Mouse (Mus musculus) limb, embryonic 12.5 days (tissue): Measurements from ENCODE around the gene Sh3bp4. TPM values are rescaled to one million over a fixed set of nuclear protein-coding genes. Genes with fewer than 3 reads are reported as not detected.

Experiments used
- ATAC-seq: fragments of 200-750 bp; cut with Nextera tagmentation; 2 replicates; pipeline ENCODE4 v1.8.0; 2017; ENCODE audit warnings: low read depth, moderate TSS enrichment; ENCODE audit not compliant: insufficient number of reproducible peaks, insufficient read depth, low FRiP score, low TSS enrichment
- H3K27ac ChIP-seq: fragments of 300-500 bp; sonication (generic); 2 replicates; pipeline ENCODE4 v1.5.1; 2016; ENCODE audit warnings: mild to moderate bottlenecking, moderate library complexity
- H3K27me3 ChIP-seq: fragments of 300-500 bp; sonication (generic); 2 replicates; pipeline ENCODE4 v1.6.1; 2016; ENCODE audit warnings: mild to moderate bottlenecking, moderate library complexity
- H3K36me3 ChIP-seq: fragments of 300-500 bp; sonication (generic); 2 replicates; pipeline ENCODE4 v1.6.1; 2016; ENCODE audit warnings: mild to moderate bottlenecking, moderate library complexity
- H3K4me1 ChIP-seq: fragments of 300-500 bp; sonication (generic); replicated peaks from 2 replicates; pipeline ENCODE4 v1.6.1; 2016
- H3K4me2 ChIP-seq: fragments of 300-500 bp; sonication (generic); 2 replicates; pipeline ENCODE4 v1.6.1; 2016; ENCODE audit warnings: mild to moderate bottlenecking, moderate library complexity
- H3K4me3 ChIP-seq: fragments of 300-500 bp; sonication (generic); replicated peaks from 2 replicates; pipeline ENCODE4 v1.5.1; 2016; ENCODE audit warnings: mild to moderate bottlenecking
- H3K9ac ChIP-seq: fragments of 300-500 bp; sonication (generic); replicated peaks from 2 replicates; pipeline ENCODE4 v1.6.1; 2016; ENCODE audit warnings: mild to moderate bottlenecking, moderate library complexity
- H3K9me3 ChIP-seq: fragments of 300-500 bp; sonication (generic); 2 replicates; pipeline ENCODE4 v1.6.1; 2016; ENCODE audit warnings: mild to moderate bottlenecking, moderate library complexity
- WGBS: fragments of 180-500 bp; shearing (Covaris S2); methylation state at CpG from one replicate; pipeline ENCODE4 v1.1.7; 2016; 5-methylcytosine and 5-hydroxymethylcytosine counted together
- polyA plus RNA-seq: library from polyadenylated mRNA; unstranded; fragments of >200 nt; fragmentation: Nextera tagmentation; extraction: Ambion mirVana; gene quantifications from 2 replicates; pipeline ENCODE4 v1.2.1, GENCODE M21; 2016

The Sh3bp4 gene
- polyA plus RNA-seq, 1 experiment from 2014 or later = 22.3 TPM

- Histone ChIP-seq H3K27me3 (no peaks in the 10 kb centered on the region), H3K9ac (no peak overlapping the region), H3K4me2 (no peak overlapping the region), H3K9me3 (no peaks in the 10 kb centered on the region), H3K4me3 (no peak overlapping the region), H3K4me1 (peaks cover 46% of the 10 kb centered on the region), H3K27ac (no peak overlapping the region), H3K36me3 (no peaks in the 10 kb centered on the region)
- ATAC-seq = no peak
- 58% methylated on average over 4 of the region's 4 CpGs for WGBS
These were observed 11.2 kb downstream of the Sh3bp4 start for GRCm38 (mm10) chr1:89081371-89081770.

GRCm38 (mm10) chr1:89082171-89082882 lies 12.1 kb downstream of the Sh3bp4 start:
- Histone ChIP-seq H3K4me2 (no peak overlapping the region), H3K9me3 (no peaks in the 10 kb centered on the region), H3K27me3 (no peaks in the 10 kb centered on the region), H3K9ac (no peak overlapping the region), H3K36me3 (no peaks in the 10 kb centered on the region), H3K4me3 (no peak overlapping the region), H3K27ac (no peak overlapping the region), H3K4me1 (peaks cover 56% of the 10 kb centered on the region)
- 35% methylated on average over 14 of the region's 14 CpGs for WGBS
- no peak for ATAC-seq

GRCm38 (mm10) chr1:89086575-89087153 lies 16.4 kb downstream of the Sh3bp4 start:
- Histone ChIP-seq H3K27me3 (no peaks in the 10 kb centered on the region), H3K4me2 (no peak overlapping the region), H3K9ac (no peak overlapping the region), H3K4me1 (peaks cover 49% of the 10 kb centered on the region), H3K9me3 (no peaks in the 10 kb centered on the region), H3K36me3 (no peaks in the 10 kb centered on the region), H3K27ac (no peak overlapping the region), H3K4me3 (no peak overlapping the region)
- 66% methylated on average over 9 of the region's 9 CpGs for WGBS
- no peak for ATAC-seq

GRCm38 (mm10) chr1:89088144-89088543 lies 17.9 kb downstream of the Sh3bp4 start:
- peaks cover 55% of the 10 kb centered on the region for H3K4me1 ChIP-seq
- H3K4me3 ChIP-seq = no peak overlapping the region
- H3K9me3 ChIP-seq = no peaks in the 10 kb centered on the region
- H3K9ac ChIP-seq = no peak overlapping the region
- peak overlapping the region; percentile 45 for H3K27ac ChIP-seq
- no peak for ATAC-seq
- WGBS = 47% methylated on average over 10 of the region's 10 CpGs
- H3K4me2 ChIP-seq = no peak overlapping the region
- H3K27me3 ChIP-seq = no peaks in the 10 kb centered on the region
- H3K36me3 ChIP-seq = no peaks in the 10 kb centered on the region

GRCm38 (mm10) chr1:89088748-89089288 lies 18.6 kb downstream of the Sh3bp4 start:
- no peak for ATAC-seq
- Histone ChIP-seq H3K4me1 (peaks cover 61% of the 10 kb centered on the region), H3K27ac (peak overlapping the region; percentile 45), H3K4me2 (no peak overlapping the region), H3K36me3 (no peaks in the 10 kb centered on the region), H3K4me3 (no peak overlapping the region), H3K9me3 (no peaks in the 10 kb centered on the region), H3K9ac (no peak overlapping the region), H3K27me3 (no peaks in the 10 kb centered on the region)
- 74% methylated on average over 3 of the region's 3 CpGs for WGBS

- Histone ChIP-seq H3K27ac (no peak overlapping the region), H3K36me3 (no peaks in the 10 kb centered on the region), H3K4me1 (peaks cover 72% of the 10 kb centered on the region), H3K4me3 (no peak overlapping the region), H3K27me3 (no peaks in the 10 kb centered on the region), H3K9me3 (no peaks in the 10 kb centered on the region), H3K4me2 (no peak overlapping the region), H3K9ac (no peak overlapping the region)
- WGBS = 83% methylated on average over 21 of the region's 21 CpGs
- no peak for ATAC-seq
These were observed 19.8 kb downstream of the Sh3bp4 start for GRCm38 (mm10) chr1:89089821-89090600.

- Histone ChIP-seq H3K4me3 (no peak overlapping the region), H3K9ac (no peak overlapping the region), H3K27ac (no peak overlapping the region), H3K36me3 (no peaks in the 10 kb centered on the region), H3K27me3 (peaks cover 3% of the 10 kb centered on the region; the same call in 1 of the 2 replicates), H3K4me1 (peaks cover 78% of the 10 kb centered on the region), H3K4me2 (no peak overlapping the region), H3K9me3 (no peaks in the 10 kb centered on the region)
- no peak for ATAC-seq
- WGBS = 84% methylated on average over 8 of the region's 8 CpGs
These were observed 20.5 kb downstream of the Sh3bp4 start for GRCm38 (mm10) chr1:89090676-89091075.

- H3K9ac ChIP-seq = no peak overlapping the region; the same call in 1 of the 2 replicates
These were observed 21.8 kb downstream of the Sh3bp4 start for GRCm38 (mm10) chr1:89092019-89092418.

GRCm38 (mm10) chr1:89092442-89092991 lies 22.3 kb downstream of the Sh3bp4 start:
- 0 out of 2 replicates have a peak overlapping the region, but pooled peaks have one; percentile 3 for H3K4me3 ChIP-seq
- peak overlapping the region; percentile 42 for H3K4me2 ChIP-seq
- no peaks in the 10 kb centered on the region for H3K36me3 ChIP-seq
- no peak overlapping the region; the same call in 1 of the 2 replicates for H3K9ac ChIP-seq
- H3K27me3 ChIP-seq = peaks cover 8% of the 10 kb centered on the region
- H3K4me1 ChIP-seq = peaks cover 69% of the 10 kb centered on the region
- WGBS = 18% methylated on average over 19 of the region's 19 CpGs
- no peak; the same call in 1 of the 2 replicates for ATAC-seq
- H3K9me3 ChIP-seq = no peaks in the 10 kb centered on the region
- H3K27ac ChIP-seq = peak overlapping the region; percentile 89

More at GRCm38 (mm10) chr1:89092019-89092418, 21.8 kb downstream of the Sh3bp4 start:
- Histone ChIP-seq H3K4me3 (no peak overlapping the region), H3K27me3 (peaks cover 8% of the 10 kb centered on the region), H3K9me3 (no peaks in the 10 kb centered on the region), H3K4me2 (peak overlapping the region; percentile 42), H3K27ac (peak overlapping the region; percentile 89), H3K4me1 (peaks cover 74% of the 10 kb centered on the region), H3K36me3 (no peaks in the 10 kb centered on the region)
- WGBS = 26% methylated on average over 5 of the region's 5 CpGs
- ATAC-seq = no peak

GRCm38 (mm10) chr1:89093696-89094095 lies 23.5 kb downstream of the Sh3bp4 start:
- H3K9ac ChIP-seq = no peak overlapping the region
- H3K27me3 ChIP-seq = peaks cover 8% of the 10 kb centered on the region
- ATAC-seq = no peak
- H3K36me3 ChIP-seq = no peaks in the 10 kb centered on the region
- WGBS = 71% methylated on average over 5 of the region's 5 CpGs
- H3K4me3 ChIP-seq = no peak overlapping the region
- H3K4me2 ChIP-seq = no peak overlapping the region
- H3K27ac ChIP-seq = no peak overlapping the region
- H3K4me1 ChIP-seq = peaks cover 57% of the 10 kb centered on the region
- H3K9me3 ChIP-seq = no peaks in the 10 kb centered on the region

- no peak overlapping the region for H3K9ac ChIP-seq
- no peak for ATAC-seq
- H3K27me3 ChIP-seq = peaks cover 8% of the 10 kb centered on the region
- no peak overlapping the region for H3K4me2 ChIP-seq
- no peak overlapping the region for H3K4me3 ChIP-seq
- no peaks in the 10 kb centered on the region for H3K36me3 ChIP-seq
- H3K4me1 ChIP-seq = peaks cover 50% of the 10 kb centered on the region
- H3K27ac ChIP-seq = no peak overlapping the region
- WGBS = 47% methylated on average over 4 of the region's 4 CpGs
- H3K9me3 ChIP-seq = no peaks in the 10 kb centered on the region
These were observed 24.2 kb downstream of the Sh3bp4 start for GRCm38 (mm10) chr1:89094416-89094815.
